Mouse (Mus musculus): ENCODE data around the gene Fancg. TPM values are rescaled to one million over a fixed set of nuclear protein-coding genes. Genes with fewer than 3 reads are reported as not detected.

The Fancg gene
- polyA plus RNA-seq, 1 experiment from 2014 or later: 5.2 TPM

- Histone ChIP-seq H3K4me1 (replicated peaks; ENCODE audit: control insufficient read depth, insufficient read depth, low read length) (peaks cover 8% of the 10 kb centered on the region), H3K36me3 (ENCODE audit: control insufficient read depth, insufficient read depth) (peaks cover 8% of the 10 kb centered on the region; the same call in 1 of the 2 replicates), H3K4me3 (ENCODE audit: low read depth, low read length) (no peak overlapping the region), H3K9me3 (ENCODE audit: control insufficient read depth) (no peaks in the 10 kb centered on the region), H3K9ac (ENCODE audit: low read depth, low read length) (no peak overlapping the region), H3K4me2 (replicated peaks; ENCODE audit: low read depth) (no peak overlapping the region), H3K27ac (ENCODE audit: low read depth, low read length) (no peak overlapping the region), H3K27me3 (replicated peaks; ENCODE audit: control insufficient read depth, insufficient read depth, low read length) (no peaks in the 10 kb centered on the region)
- no peak for ATAC-seq
- TF ChIP-seq CTCF (IDR thresholded peaks at IDR 0.05; ENCODE audit: low read depth): no peak
- 67% methylated on average over 9 of the region's 9 CpGs for WGBS
Measured at GRCm38 (mm10) chr4:43040881-43041547, 30.7 kb upstream of the Fancg start.

DNA sequence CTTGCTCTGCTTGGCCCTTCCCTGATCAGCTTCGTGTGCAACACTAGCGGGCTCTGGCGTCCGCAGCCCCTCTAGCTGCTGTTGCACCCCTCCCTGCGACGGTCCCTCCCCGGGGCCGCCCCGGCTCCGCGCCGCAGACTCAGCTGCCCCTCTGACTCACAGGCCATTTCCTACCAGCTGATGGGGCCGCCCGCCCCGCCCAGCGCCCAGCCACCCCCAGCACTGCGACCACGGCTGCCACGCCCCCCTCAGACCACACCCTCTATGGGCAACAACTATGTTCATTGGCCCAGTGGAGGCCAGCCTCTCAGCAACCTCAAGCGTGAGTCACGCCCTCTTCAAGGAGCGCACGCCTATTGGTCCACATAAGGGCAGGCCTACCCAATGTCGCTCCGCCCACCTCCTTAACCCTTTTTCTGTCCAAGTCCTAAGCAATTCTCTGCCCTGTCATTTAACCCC is 29.8 kb upstream of the Fancg start:
- Histone ChIP-seq H3K4me3 (ENCODE audit: low read depth, low read length) (peak overlapping the region; percentile 61), H3K27me3 (replicated peaks; ENCODE audit: control insufficient read depth, insufficient read depth, low read length) (no peaks in the 10 kb centered on the region), H3K9ac (ENCODE audit: low read depth, low read length) (peak overlapping the region; percentile 73), H3K27ac (ENCODE audit: low read depth, low read length) (peak overlapping the region; percentile 78), H3K4me2 (replicated peaks; ENCODE audit: low read depth) (peak overlapping the region; percentile 91), H3K4me1 (replicated peaks; ENCODE audit: control insufficient read depth, insufficient read depth, low read length) (peaks cover 7% of the 10 kb centered on the region), H3K9me3 (ENCODE audit: control insufficient read depth) (no peaks in the 10 kb centered on the region), H3K36me3 (ENCODE audit: control insufficient read depth, insufficient read depth) (peaks cover 16% of the 10 kb centered on the region; the same call in 1 of the 2 replicates)
- peak; percentile 97 for ATAC-seq
- peak; percentile 19; the same call in 1 of the 2 replicates for TF ChIP-seq CTCF (IDR thresholded peaks at IDR 0.05; ENCODE audit: low read depth)
- under 1% methylated on average over 25 of the region's 25 CpGs for WGBS

DNA sequence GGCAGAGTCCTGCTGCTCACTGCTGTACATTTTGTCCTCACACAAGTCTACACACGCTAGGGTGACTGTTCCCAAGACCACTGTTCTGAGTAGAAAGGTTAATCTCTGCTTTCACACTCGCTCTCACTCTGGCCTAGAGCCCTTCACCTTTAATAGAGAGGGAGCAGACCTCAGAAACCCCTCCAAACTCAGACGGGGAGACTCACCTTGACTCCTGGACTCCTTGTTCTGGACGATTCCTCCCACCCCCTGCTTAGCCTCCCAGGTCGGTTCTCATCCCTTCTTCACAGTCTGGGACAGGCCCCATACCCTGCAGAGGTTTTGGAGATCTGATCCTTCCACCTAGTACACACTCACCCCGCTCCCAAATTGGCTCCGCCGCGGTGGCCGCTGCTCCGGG is 29.3 kb upstream of the Fancg start:
- no peak for TF ChIP-seq CTCF (IDR thresholded peaks at IDR 0.05; ENCODE audit: low read depth)
- Histone ChIP-seq H3K27ac (ENCODE audit: low read depth, low read length) (peak overlapping the region; percentile 78), H3K4me1 (replicated peaks; ENCODE audit: control insufficient read depth, insufficient read depth, low read length) (peaks cover 3% of the 10 kb centered on the region), H3K9ac (ENCODE audit: low read depth, low read length) (peak overlapping the region; percentile 73), H3K9me3 (ENCODE audit: control insufficient read depth) (no peaks in the 10 kb centered on the region), H3K4me3 (ENCODE audit: low read depth, low read length) (peak overlapping the region; percentile 61), H3K4me2 (replicated peaks; ENCODE audit: low read depth) (peak overlapping the region; percentile 91), H3K36me3 (ENCODE audit: control insufficient read depth, insufficient read depth) (peaks cover 16% of the 10 kb centered on the region; the same call in 1 of the 2 replicates), H3K27me3 (replicated peaks; ENCODE audit: control insufficient read depth, insufficient read depth, low read length) (no peaks in the 10 kb centered on the region)
- peak; percentile 5; the same call in 1 of the 2 replicates for ATAC-seq
- 4% methylated on average over 11 of the region's 11 CpGs for WGBS

DNA sequence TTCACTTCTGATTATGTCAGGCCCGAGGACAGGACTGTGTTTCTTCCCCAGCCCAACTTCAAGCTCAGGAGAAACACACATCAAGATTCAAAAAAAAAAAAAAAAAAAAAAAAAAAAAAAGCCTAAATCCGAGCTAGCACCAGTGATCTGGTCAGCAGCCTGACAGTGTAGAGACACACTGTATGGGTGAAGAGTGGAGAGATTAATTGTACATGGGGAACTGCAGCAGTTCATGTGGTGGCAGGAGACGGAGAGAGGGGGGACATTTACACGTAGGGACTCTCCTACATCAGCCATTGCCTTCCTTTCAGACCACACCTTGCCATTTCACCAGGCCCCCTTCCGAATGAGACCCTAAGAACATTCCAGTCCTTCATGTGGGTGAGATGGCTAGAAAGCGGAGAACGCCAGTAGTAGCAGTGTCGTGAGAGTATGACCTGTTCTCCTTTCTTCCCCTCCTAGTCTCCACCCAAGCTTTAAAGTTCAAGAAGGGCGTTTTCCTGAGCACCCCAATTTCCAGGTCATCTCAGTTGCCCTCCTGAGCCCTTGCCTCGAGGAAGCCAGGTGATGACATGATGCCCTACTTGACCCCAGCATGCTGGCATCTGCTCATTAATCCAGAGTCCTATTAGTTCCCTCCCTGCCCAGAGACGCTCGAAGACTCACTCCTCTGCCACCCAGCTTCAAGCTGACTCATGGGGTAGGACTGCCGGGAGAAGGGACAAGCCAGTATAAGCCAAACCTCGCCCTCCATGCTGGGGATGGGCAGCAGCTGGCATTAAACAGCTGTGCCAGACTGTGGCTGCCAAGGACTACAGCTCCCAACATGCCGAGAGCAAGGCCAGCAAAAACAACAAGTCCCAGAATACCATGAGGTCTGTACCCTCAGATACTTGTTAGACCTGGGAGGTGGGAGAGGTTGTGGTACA is 28.5 kb upstream of the Fancg start:
- H3K27ac ChIP-seq (ENCODE audit: low read depth, low read length): peak overlapping the region; percentile 78
- H3K4me1 ChIP-seq (replicated peaks; ENCODE audit: control insufficient read depth, insufficient read depth, low read length): no peaks in the 10 kb centered on the region; the same call in 1 of the 2 replicates
- WGBS: 49% methylated on average over 15 of the region's 15 CpGs
- peak overlapping the region; percentile 73; the same call in 1 of the 2 replicates for H3K9ac ChIP-seq (ENCODE audit: low read depth, low read length)
- TF ChIP-seq CTCF (IDR thresholded peaks at IDR 0.05; ENCODE audit: low read depth): no peak
- H3K9me3 ChIP-seq (ENCODE audit: control insufficient read depth): no peaks in the 10 kb centered on the region
- H3K4me3 ChIP-seq (ENCODE audit: low read depth, low read length): peak overlapping the region; percentile 61
- H3K27me3 ChIP-seq (replicated peaks; ENCODE audit: control insufficient read depth, insufficient read depth, low read length): no peaks in the 10 kb centered on the region
- H3K4me2 ChIP-seq (replicated peaks; ENCODE audit: low read depth): peak overlapping the region; percentile 91
- ATAC-seq: 0 out of 2 replicates have a peak, but pooled peaks have one; percentile 3
- peaks cover 24% of the 10 kb centered on the region; the same call in 1 of the 2 replicates for H3K36me3 ChIP-seq (ENCODE audit: control insufficient read depth, insufficient read depth)

DNA sequence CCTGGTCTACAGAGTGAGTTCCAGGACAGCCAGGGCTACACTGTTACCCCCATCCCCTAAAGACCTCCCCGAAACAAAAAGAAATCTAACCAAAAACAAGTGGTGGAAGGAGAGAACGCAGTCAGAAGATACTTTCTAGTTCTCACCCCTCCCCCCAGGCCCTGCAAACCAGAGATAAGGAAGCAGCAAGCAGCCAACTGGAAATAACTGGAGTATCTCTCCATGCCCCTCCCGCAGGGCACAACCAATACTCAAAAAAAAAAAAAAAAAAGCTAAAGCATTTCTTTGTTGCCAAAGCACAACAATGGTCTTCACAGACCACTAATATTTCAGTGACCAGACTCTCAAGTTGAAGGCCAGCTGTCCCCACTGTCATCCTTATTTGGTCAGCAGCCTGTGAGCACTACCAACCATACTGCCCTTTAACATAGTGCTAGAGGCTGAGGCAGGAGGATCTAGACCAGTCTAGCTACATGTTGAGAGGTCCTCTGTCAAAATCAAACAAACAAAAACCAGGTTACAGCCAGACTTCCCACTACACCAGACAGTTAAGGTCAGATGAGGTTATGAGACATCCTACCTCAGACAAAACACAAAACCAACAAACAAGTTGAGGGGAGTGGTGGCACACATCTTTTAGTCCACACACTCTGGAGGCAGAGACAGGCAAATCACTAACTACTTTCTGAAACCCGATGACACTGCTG is 27.7 kb upstream of the Fancg start:
- 54% methylated on average over 4 of the region's 4 CpGs for WGBS
- H3K9ac ChIP-seq (ENCODE audit: low read depth, low read length): no peak overlapping the region
- H3K4me2 ChIP-seq (replicated peaks; ENCODE audit: low read depth): 0 out of 2 replicates have a peak overlapping the region, but pooled peaks have one; percentile 3
- no peaks in the 10 kb centered on the region for H3K27me3 ChIP-seq (replicated peaks; ENCODE audit: control insufficient read depth, insufficient read depth, low read length)
- no peak for TF ChIP-seq CTCF (IDR thresholded peaks at IDR 0.05; ENCODE audit: low read depth)
- no peaks in the 10 kb centered on the region for H3K9me3 ChIP-seq (ENCODE audit: control insufficient read depth)
- H3K27ac ChIP-seq (ENCODE audit: low read depth, low read length): no peak overlapping the region
- peaks cover 29% of the 10 kb centered on the region; the same call in 1 of the 2 replicates for H3K36me3 ChIP-seq (ENCODE audit: control insufficient read depth, insufficient read depth)
- H3K4me3 ChIP-seq (ENCODE audit: low read depth, low read length): no peak overlapping the region
- ATAC-seq: no peak
- no peaks in the 10 kb centered on the region; the same call in 1 of the 2 replicates for H3K4me1 ChIP-seq (replicated peaks; ENCODE audit: control insufficient read depth, insufficient read depth, low read length)

All from intestine, postnatal 0 days (tissue).